Mouse (Mus musculus) hematopoietic stem cell, adult 5-6 weeks (primary cell): ENCODE data around the gene Sdr9c7. TPM values are rescaled to one million over a fixed set of nuclear protein-coding genes. Genes with fewer than 3 reads are reported as not detected.
"Not testable (repeated sequence)": the region's sequence is repeated elsewhere in the genome, so short reads cannot be mapped to it uniquely, and the experiment has no call there.

Experiments
- ATAC-seq, 2 experiments: fragments of 125-278 bp in 1 of 2; replicated peaks in 1 of 2; 2 replicates each; pipeline ENCODE4 v1.8.0; 2016 to 2017; ENCODE audit warnings: inconsistent platforms in 2 of 2, mild to moderate bottlenecking in 2 of 2, moderate number of reproducible peaks in 2 of 2, low read depth in 1 of 2, moderate TSS enrichment in 1 of 2; ENCODE audit not compliant: low FRiP score in 2 of 2, poor library complexity in 2 of 2, severe bottlenecking in 2 of 2, insufficient read depth in 1 of 2, low TSS enrichment in 1 of 2
- total RNA-seq: library from RNA; stranded (forward); fragments of 172-1452, 232-1000 nt; gene quantifications from 2 replicates; pipeline ENCODE4 v1.2.3, GENCODE M21; 2017

Sdr9c7 gene
- total RNA-seq, 1 experiment from 2014 or later = not detected

GRCm38 (mm10) chr10:127901751-127902150 lies 3.4 kb downstream of the Sdr9c7 start:
- no peak for ATAC-seq

- ATAC-seq = no peak
Observed at GRCm38 (mm10) chr10:127903116-127903515, 4.8 kb downstream of the Sdr9c7 start.

- ATAC-seq = no peak
Observed at GRCm38 (mm10) chr10:127904718-127905446, 6.6 kb downstream of the Sdr9c7 start.

GRCm38 (mm10) chr10:127906138-127906537 lies 7.8 kb downstream of the Sdr9c7 start:
- ATAC-seq = no peak

GRCm38 (mm10) chr10:127907386-127907951 lies 9.2 kb downstream of the Sdr9c7 start:
- ATAC-seq = no peak

GRCm38 (mm10) chr10:127915578-127915977 lies 17.3 kb downstream of the Sdr9c7 start:
- no peak for ATAC-seq

- not testable (repeated sequence) for ATAC-seq
Observed at GRCm38 (mm10) chr10:127917183-127917582, 18.9 kb downstream of the Sdr9c7 start.

- no peak for ATAC-seq
Observed at GRCm38 (mm10) chr10:127917651-127918050, 19.3 kb downstream of the Sdr9c7 start.

GRCm38 (mm10) chr10:127922241-127922640 lies 23.9 kb downstream of the Sdr9c7 start:
- no peak for ATAC-seq

- no peak for ATAC-seq
Observed at GRCm38 (mm10) chr10:127923024-127923423, 24.7 kb downstream of the Sdr9c7 start.

- no peak for ATAC-seq
Observed at GRCm38 (mm10) chr10:127924597-127925378, 26.5 kb downstream of the Sdr9c7 start.

- ATAC-seq = no peak
Observed at GRCm38 (mm10) chr10:127927737-127928136, 29.4 kb downstream of the Sdr9c7 start.

GRCm38 (mm10) chr10:127932290-127932926 lies 34.1 kb downstream of the Sdr9c7 start:
- no peak for ATAC-seq

GRCm38 (mm10) chr10:127936271-127936670 lies 38.0 kb downstream of the Sdr9c7 start:
- ATAC-seq = no peak

GRCm38 (mm10) chr10:127936747-127937409 lies 38.6 kb downstream of the Sdr9c7 start:
- ATAC-seq = peak; percentile 46 to 61; a peak in 3 of 4 replicates

GRCm38 (mm10) chr10:127937428-127938010 lies 39.2 kb downstream of the Sdr9c7 start:
- peak; percentile 42 to 59; a peak in 3 of 4 replicates for ATAC-seq

- not testable (repeated sequence) for ATAC-seq
Observed at GRCm38 (mm10) chr10:127939667-127940066, 41.3 kb downstream of the Sdr9c7 start.
